Mouse (Mus musculus): ENCODE measurements around the gene Tmem59.

Tmem59 gene

DNA sequence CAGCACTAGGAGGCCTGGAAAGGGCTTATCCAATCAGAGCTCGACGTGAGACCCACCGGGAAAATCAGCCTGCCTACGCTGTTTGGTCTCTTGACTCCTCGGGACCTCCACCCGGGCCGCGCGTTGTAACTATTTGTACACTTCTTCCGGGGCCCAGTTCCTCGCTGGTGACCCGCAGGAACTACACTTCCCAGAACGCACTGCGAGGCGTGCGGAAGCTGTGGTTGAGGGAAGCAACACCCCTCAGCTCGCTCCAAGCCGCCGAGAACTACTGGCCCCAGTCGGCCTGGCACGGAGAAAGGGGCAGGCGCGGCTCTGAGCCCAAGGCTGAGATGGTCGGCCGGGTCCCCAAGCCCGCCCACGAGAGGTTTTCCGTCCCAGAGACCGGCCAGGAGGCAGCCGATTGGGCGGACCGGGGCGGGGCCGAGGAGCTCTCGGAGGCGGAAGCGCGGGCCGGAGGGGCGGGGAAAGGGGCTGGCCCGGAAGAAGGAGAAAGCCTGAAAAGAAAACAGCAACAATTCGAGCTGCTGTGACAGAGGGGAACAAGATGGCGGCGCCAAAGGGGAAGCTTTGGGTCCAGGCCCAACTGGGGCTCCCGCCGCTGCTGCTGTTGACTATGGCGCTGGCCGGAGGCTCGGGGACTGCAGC lies at the start of gene Tmem59:
Tmem59 (plus strand) TSS at position 218 of the 648 bp plus-strand sequence.
- DNase-seq (ENCODE audit: low spot score in 2 of 2) = peak; percentile 94 to 95

- no peak for DNase-seq (ENCODE audit: low spot score in 2 of 2)
Observed at GRCm38 (mm10) chr4:107129373-107129772, 48.8 kb upstream of the Tmem59 start.

DNA sequence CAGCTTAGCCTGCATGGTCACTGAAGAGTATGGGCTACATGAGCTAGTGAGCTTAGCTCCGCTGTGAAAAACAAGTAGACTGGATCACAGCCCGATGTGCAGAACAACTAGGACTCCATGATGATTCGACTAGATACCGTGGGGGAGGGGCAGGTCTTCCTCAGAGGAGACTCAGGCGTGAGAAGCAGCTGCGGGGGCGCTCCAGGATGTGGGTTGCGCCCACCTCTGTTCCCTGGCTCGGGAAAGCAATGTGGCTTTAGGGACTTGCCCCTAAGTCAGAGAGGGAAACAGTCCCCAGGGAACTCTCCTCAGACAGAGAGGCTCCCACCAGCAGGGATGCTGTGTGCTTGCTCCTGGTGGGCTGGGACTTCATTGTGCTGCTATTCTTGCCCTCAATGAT lies 47.7 kb upstream of the Tmem59 start:
- peak in 1 of 2 experiments; percentile 21 for DNase-seq (ENCODE audit: low spot score in 2 of 2)

- DNase-seq (ENCODE audit: low spot score in 2 of 2) = no peak
Observed at GRCm38 (mm10) chr4:107134891-107135290, 43.3 kb upstream of the Tmem59 start.

GRCm38 (mm10) chr4:107135663-107136062 lies 42.5 kb upstream of the Tmem59 start:
- DNase-seq (ENCODE audit: low spot score in 2 of 2) = no peak

- DNase-seq (ENCODE audit: low spot score in 2 of 2) = no peak
Observed at GRCm38 (mm10) chr4:107136531-107136930, 41.7 kb upstream of the Tmem59 start.

DNA sequence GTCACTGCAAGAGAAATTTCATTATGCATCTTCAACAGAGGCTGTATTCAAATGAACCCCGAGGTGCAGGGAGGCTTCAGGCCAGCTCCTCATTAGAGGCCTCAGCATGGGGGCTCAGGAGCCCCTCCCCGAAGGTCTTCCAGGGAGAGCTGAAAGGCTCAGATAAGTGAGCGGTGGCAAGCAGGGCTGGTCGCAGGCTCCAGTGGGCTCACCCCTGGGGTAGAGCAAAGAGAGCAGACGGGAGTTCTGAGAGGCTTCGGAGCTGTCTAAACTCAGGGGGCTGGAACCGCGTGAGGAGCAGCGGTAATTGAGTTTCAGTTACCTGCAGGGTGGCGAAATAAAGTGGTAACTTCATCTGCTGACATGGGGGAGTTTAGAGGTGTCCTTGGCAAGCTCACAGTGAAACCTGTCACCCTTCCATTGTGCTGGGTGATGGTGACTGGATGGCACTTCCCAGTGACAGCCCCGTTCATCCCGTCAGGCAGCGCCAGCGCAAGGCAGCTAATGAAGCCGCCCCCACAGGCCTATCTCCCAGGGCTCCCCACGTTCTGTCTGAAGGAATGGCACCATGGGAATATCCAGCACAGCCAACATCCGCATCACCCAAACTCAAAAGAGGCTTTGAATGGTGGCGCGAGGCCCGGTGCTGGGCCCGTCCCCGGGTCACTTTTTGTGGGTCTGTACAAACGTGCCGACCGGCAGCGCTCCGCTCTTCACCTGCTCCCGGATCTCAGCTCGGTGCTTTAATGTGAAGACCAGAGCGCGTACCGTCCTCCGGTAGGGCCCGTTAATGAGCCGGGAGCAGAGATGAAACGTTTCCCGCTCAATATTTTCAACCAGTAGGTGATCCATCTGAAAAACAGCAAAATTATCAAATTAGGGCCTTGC lies 39.0 kb upstream of the Tmem59 start:
- no peak for DNase-seq (ENCODE audit: low spot score in 2 of 2)

DNA sequence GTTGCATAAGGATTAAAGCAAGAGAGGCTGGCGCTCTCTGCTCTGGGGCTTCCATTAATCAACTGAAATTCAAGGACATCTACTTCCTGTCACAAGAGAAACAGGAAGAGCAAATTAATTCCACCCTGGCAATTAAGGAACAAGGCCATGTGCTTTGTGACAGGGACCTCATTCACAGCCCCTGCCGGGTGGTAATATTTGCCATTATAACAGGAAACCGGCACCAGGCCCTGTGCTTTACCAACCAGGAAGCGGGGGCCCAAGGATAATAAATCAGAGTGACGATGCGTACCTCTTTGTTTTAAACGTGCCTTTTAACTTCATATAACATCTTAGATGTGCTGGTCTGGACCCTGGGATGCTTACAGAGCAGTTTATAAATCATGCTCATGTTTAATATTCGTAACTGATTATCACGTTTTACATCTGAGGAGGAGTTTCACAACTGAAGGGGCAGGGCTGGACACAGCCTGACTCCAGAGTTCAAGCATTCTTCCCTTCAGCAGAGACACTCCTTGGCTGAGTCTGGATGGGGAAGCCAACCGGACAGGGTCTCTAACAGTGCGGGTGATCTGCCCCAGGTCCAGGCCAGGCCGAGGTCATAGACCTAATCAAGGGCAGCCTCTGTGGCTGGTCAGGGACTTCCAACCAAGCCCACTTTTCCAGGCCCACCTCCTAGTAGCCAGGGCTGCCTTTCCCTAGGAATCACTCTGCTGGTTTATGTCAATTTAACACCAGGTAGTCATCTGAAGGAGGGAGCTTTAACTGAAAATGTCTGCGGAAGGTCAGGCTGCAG lies 38.2 kb upstream of the Tmem59 start:
- no peak for DNase-seq (ENCODE audit: low spot score in 2 of 2)

- no peak for DNase-seq (ENCODE audit: low spot score in 2 of 2)
Observed at GRCm38 (mm10) chr4:107143511-107143910, 34.7 kb upstream of the Tmem59 start.

- DNase-seq (ENCODE audit: low spot score in 2 of 2) = peak; percentile 36 to 60
Observed at GRCm38 (mm10) chr4:107150991-107151390, 27.2 kb upstream of the Tmem59 start.

DNA sequence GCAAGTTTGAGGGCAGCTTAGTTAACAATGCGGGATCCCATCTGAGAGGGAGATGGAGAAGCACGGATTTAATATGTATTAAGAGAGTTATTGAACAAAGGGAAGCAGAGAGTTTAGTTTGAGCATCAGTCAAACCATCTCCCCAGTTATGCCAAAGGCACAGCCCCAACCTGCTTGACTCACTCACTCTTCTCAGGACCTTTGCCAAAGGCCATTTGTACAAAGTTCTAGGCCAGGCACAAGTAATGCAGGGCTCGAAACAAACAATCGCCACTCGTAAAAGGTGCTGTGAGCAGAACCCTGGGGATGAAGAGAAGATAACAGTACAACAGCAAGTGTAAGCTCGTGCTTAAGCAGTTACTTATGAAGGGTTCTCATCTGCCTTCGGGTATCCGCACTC lies 25.6 kb upstream of the Tmem59 start:
- no peak for DNase-seq (ENCODE audit: low spot score in 2 of 2)

- no peak for DNase-seq (ENCODE audit: low spot score in 2 of 2)
Observed at GRCm38 (mm10) chr4:107156983-107157401, 21.2 kb upstream of the Tmem59 start.

DNA sequence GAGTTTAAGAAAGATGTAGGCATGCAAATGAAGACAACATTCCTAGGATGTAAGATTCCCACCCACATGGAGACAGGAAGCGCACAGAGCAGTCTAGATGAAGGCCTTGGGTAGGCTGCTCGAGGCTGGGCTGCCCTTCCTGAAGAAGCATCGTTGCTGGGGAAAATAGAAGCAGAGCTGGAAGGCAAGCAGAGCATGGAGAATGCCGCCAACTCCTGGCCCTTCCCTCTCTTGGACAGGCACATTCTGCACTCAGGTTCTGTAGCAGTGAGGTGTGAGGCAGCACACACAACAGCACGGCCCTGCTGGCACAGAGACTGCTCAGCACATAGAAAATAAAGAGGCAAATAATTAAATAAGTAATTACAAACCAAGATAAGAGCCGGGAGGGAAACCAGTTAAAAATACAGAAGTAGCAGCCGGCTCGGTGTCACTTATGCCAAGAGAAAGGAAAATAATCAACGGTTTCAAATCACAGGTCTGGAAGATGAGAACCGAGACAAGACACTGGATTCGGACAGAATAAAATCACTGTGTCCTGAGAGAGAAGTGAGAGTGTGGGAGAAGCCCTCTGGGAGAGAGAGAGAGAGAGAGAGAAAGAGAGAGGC lies 18.9 kb upstream of the Tmem59 start:
- no peak for DNase-seq (ENCODE audit: low spot score in 2 of 2)

DNA sequence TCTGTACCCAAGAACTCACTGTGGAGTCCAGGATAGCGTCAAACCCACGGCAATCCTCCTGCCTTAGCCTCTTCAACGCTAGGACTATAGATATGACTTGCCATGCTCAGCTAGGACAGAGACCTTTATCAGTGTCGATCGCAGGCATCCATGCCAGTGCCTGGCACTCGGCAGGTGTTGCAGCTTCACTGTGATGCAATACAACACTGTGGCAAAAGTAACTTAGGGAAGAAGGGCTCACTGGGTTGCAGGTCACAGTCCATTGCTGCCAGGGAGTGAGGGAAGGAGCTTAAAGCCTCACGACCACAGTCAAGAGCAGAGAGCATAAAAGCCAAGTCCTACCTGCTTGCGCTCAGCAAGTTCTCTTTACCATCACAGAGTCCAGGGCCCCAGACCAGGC lies 18.0 kb upstream of the Tmem59 start:
- DNase-seq (ENCODE audit: low spot score in 2 of 2) = no peak

- DNase-seq (ENCODE audit: low spot score in 2 of 2) = peak; percentile 56 to 63
Observed at GRCm38 (mm10) chr4:107163341-107163740, 14.9 kb upstream of the Tmem59 start.

DNA sequence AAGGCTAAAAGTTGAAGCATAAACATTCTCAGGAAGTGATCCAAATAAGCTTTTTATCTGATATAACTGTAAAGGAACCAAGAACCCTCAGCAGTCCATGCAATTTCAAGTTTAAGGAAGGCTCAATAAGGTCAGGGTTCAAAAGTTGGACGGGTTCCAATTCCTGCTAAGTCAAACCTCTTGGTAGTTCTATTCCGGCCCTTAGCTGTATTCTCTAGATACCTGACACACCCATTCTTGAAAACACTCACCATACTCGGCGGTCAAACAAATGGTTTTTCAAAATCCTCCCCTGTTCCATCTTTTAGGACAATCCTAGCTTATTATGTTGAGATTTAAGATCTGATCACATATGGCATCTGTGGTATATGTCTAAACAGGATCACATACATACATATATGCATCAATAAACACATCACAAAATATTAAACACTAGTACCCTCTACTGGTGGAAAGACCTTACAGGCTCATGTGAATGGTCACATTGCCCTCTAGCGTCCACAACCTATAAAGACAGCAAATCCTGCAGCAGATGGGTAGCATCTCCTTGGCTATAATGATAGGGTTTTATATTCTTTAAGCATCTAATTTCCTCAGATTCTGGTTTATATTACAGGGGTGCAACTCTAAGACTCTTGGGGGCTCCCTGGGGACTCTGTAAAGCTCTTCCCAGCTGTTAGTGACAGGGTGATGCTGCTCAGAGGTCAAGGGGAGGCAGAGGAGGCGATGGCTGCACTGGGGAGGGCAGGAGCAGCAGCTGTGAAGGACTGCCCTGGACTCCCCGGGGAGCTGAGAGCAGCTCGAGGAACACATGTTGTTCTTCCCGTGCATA lies 14.2 kb upstream of the Tmem59 start:
- peak; percentile 62 to 85 for DNase-seq (ENCODE audit: low spot score in 2 of 2)

- DNase-seq (ENCODE audit: low spot score in 2 of 2) = no peak
Observed at GRCm38 (mm10) chr4:107166700-107167099, 11.5 kb upstream of the Tmem59 start.

GRCm38 (mm10) chr4:107167798-107168197 lies 10.4 kb upstream of the Tmem59 start:
- DNase-seq (ENCODE audit: low spot score in 2 of 2) = no peak

DNA sequence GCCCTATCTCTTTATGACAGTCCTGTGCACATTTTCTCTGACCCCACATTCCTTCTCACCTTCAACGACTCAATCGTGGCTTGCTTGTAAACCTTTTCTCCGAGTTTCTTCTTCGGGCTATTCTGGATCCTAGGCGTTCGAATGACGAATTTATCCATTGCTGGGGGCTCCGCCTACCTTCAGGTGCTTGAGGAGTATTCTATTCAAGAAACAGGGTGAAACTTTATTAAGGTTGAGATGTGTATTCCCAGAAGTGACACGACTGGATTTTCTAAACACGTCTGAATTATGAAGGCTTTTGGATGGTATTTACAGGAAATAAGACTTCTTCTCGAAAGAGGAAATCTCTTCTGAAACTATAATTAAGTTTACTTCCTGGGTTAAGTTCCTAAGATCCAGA lies 693 bp upstream of the Tmem59 start:
- no peak for DNase-seq (ENCODE audit: low spot score in 2 of 2)

GRCm38 (mm10) chr4:107178830-107179490 lies 761 bp downstream of the Tmem59 start, which contains the start of gene Tceanc2:
Gene Tceanc2 (minus strand): TSS chr4:107179116.
- peak in 1 of 2 experiments; percentile 22 for DNase-seq (ENCODE audit: low spot score in 2 of 2)

All from frontal cortex, postnatal 36 days (tissue).